Mouse (Mus musculus) cerebellum, adult 9-10 months (tissue): Measurements from ENCODE around the gene Olfr406.

ENCODE experiments used
- DNase-seq: peaks from one replicate; pipeline ENCODE4 v3.0.0; 2022

Gene Olfr406

DNA sequence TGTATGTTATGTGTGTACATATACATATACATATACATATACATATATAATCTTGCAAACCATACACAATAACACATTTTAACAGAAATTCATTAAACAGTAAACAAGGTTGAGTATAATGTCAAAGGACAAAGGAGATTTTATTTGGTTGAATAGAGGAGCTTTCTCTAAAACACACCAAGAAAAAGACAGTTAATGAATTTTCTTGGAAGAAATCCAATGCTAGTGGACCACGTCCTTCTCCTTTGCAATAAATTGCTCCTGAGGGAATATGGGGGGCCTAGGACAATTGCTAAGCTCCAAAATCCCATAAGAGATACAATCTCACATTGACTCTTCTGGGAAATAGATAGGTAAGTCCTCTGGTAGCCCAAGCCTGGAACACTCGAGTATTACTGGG lies at the start of gene Olfr406:
Olfr406 (plus strand) TSS at position 301 of the 400 bp plus-strand sequence.
- DNase-seq = no peak

DNA sequence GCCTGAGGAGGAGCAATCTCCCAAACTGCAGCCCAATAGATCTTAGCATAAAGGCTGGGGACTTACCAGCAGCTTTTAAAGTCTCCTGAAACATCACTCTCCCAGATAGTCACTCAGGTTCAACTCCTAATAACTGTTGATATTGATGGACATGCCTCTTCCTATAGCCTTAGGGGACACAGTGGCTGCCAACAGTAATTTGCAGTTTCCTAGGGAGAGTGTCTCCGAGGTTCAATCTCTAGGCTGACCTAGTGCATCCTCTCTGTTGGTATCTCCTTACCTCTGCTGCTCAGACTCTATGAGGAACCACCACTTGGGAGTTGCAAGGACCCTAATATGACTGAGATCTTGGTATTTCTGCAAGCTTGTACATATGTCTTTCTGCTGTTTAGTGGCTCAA lies 48.3 kb upstream of the Olfr406 start, which contains the start of gene Olfr43:
Olfr43 (minus strand) TSS at position 101 of the 400 bp plus-strand sequence.
- no peak for DNase-seq

DNA sequence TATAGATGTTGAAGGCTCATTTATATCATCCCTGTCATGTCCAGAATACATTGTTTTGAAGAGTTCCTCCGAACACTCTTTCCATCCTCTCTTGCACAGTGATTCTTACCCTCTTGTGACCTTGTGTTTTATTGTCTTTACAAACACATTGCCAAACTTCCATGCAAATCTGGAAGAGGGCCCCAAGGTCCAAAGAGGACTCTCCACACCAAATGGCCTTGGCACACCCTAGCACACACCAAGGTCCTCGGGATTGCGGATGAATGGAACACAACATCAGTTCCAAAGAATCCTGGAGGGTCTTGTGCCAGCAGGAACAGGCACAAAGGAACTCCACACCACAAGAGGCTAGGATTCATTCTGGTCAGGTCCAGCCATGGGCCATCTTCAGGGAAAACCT lies 18.4 kb upstream of the Olfr406 start:
- no peak for DNase-seq

GRCm38 (mm10) chr11:74283436-74283835 lies 23.8 kb downstream of the Olfr406 start, which contains the start of gene Olfr59:
Gene Olfr59, plus strand, starts transcription at chr11:74283736.
- DNase-seq = no peak

GRCm38 (mm10) chr11:74287256-74287655 lies 27.6 kb downstream of the Olfr406 start:
- no peak for DNase-seq
